Mouse (Mus musculus) central nervous system, embryonic 11.5 days (tissue): ENCODE results near the gene Olfr1079. TPM values are rescaled to one million over a fixed set of nuclear protein-coding genes. Genes with fewer than 3 reads are reported as not detected.

ENCODE experiments used
- polyA plus RNA-seq: library from polyadenylated mRNA; depleted of rRNA; stranded (reverse); fragments of >200 nt; gene quantifications from 2 replicates; pipeline ENCODE4 v1.2.3, GENCODE M21; 2012; rRNA removed

Olfr1079 gene
- polyA plus RNA-seq: not detected in 2 replicates

DNA sequence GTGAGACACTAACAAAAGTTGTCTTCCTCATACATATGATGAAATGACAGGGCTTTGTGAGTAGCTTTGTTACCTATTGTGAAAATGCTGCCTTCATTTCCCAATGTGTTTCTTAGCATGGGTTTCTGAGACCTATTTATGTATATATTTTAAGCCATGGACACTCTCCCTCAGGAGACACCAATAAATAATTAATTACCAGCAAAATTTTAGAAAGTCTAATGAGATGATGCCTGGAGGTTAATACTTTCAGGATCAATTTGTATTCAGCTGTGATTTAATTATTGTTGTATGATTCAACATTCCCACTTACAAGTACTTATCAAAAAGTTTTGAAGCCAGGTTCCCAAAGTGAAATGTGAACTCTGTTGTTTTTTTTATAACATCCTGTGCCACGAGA is at the start of gene Olfr1079:
TSS of gene Olfr1079 (minus strand) at position 101 of the 400 bp plus-strand sequence.

DNA sequence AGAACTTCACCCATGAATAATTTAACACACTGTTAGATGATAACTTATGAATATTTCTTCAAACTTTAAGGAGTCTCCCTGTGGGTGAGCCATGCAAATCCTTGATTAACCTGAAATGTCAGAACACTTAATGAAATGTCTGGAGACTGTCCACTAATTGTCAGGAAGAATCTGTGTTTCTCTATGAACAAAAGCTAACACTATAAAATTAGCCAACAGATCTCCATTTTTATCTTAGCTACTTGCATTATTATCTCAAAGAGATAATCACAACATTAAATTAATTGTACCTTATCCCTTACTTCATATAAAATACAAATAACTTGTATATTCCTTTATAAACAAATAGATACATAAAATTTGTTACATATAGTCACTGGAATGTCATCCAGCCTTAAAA is 15.9 kb upstream of the Olfr1079 start, which contains the start of gene Olfr1080:
TSS of gene Olfr1080 (minus strand) at position 101 of the 400 bp plus-strand sequence.

GRCm38 (mm10) chr2:86508161-86508560 is 34.1 kb downstream of the Olfr1079 start, which contains the start of gene Olfr1076:
TSS of gene Olfr1076 (plus strand) at chr2:86508461.

GRCm38 (mm10) chr2:86487286-86487685 is 55.0 kb downstream of the Olfr1079 start, which contains the start of gene Olfr228:
TSS of gene Olfr228 (minus strand) at chr2:86487386.

Other genes with a start within 250 kb of the Olfr1079 start
- not detected in 2 replicates for gene Olfr1053, start 227.2 kb downstream of the Olfr1079 start, polyA plus RNA-seq
- not detected in 2 replicates for gene Olfr1054, start 207.0 kb downstream of the Olfr1079 start, polyA plus RNA-seq
- not detected in 2 replicates for gene Olfr1055, start 192.2 kb downstream of the Olfr1079 start, polyA plus RNA-seq
- not detected in 2 replicates for gene Olfr1056, start 180.0 kb downstream of the Olfr1079 start, polyA plus RNA-seq
- not detected in 2 replicates for gene Olfr1057, start 164.1 kb downstream of the Olfr1079 start, polyA plus RNA-seq
- not detected in 2 replicates for gene Olfr1058, start 153.9 kb downstream of the Olfr1079 start, polyA plus RNA-seq
- gene Olfr1061, start 128.4 kb downstream of the Olfr1079 start, polyA plus RNA-seq: not detected in 2 replicates
- not detected in 2 replicates for gene Olfr1062, start 115.7 kb downstream of the Olfr1079 start, polyA plus RNA-seq
- not detected in 2 replicates for gene Olfr1065, start 91.9 kb downstream of the Olfr1079 start, polyA plus RNA-seq
- gene Olfr1066, start 86.2 kb downstream of the Olfr1079 start, polyA plus RNA-seq: not detected in 2 replicates
- gene Olfr228, start 55.1 kb downstream of the Olfr1079 start, polyA plus RNA-seq: not detected in 2 replicates
- gene Olfr1076, start 34.0 kb downstream of the Olfr1079 start, polyA plus RNA-seq: not detected in 2 replicates
- gene Olfr1080, start 15.8 kb upstream of the Olfr1079 start, polyA plus RNA-seq: not detected in 2 replicates
- not detected in 2 replicates for gene Olfr1082, start 56.5 kb upstream of the Olfr1079 start, polyA plus RNA-seq
- gene Olfr1084, start 97.2 kb upstream of the Olfr1079 start, polyA plus RNA-seq: not detected in 2 replicates
- not detected in 2 replicates for gene Olfr1085, start 119.5 kb upstream of the Olfr1079 start, polyA plus RNA-seq
- gene Olfr1086, start 137.6 kb upstream of the Olfr1079 start, polyA plus RNA-seq: not detected in 2 replicates
- gene Olfr1087, start 155.9 kb upstream of the Olfr1079 start, polyA plus RNA-seq: not detected in 2 replicates
- gene Olfr1089, start 191.2 kb upstream of the Olfr1079 start, polyA plus RNA-seq: not detected in 2 replicates
- not detected in 2 replicates for gene Olfr1090, start 216.5 kb upstream of the Olfr1079 start, polyA plus RNA-seq
- not detected in 2 replicates for gene Olfr1093, start 240.0 kb upstream of the Olfr1079 start, polyA plus RNA-seq